Mouse (Mus musculus): ENCODE results near the gene Gm10322. TPM values are rescaled to one million over a fixed set of nuclear protein-coding genes. Genes with fewer than 3 reads are reported as not detected.

Gm10322 gene
- not detected for total RNA-seq (2021)

- DNase-seq, result peak; percentile 75
Measured at GRCm38 (mm10) chr10:59615981-59616520, at the start of gene Gm10322. Gm10322 (plus strand) TSS chr10:59616063.

- no peak for DNase-seq
Measured at GRCm38 (mm10) chr10:59566968-59567367, 48.9 kb upstream of the Gm10322 start.

GRCm38 (mm10) chr10:59568665-59569480 is 47.0 kb upstream of the Gm10322 start:
- no peak for DNase-seq

GRCm38 (mm10) chr10:59569481-59569869 is 46.4 kb upstream of the Gm10322 start:
- no peak for DNase-seq

GRCm38 (mm10) chr10:59570360-59570759 is 45.5 kb upstream of the Gm10322 start:
- no peak for DNase-seq

GRCm38 (mm10) chr10:59570780-59571179 is 45.1 kb upstream of the Gm10322 start:
- DNase-seq, result no peak

GRCm38 (mm10) chr10:59571273-59571672 is 44.6 kb upstream of the Gm10322 start:
- DNase-seq, result no peak

GRCm38 (mm10) chr10:59571964-59572363 is 43.9 kb upstream of the Gm10322 start:
- DNase-seq, result no peak

GRCm38 (mm10) chr10:59576305-59576704 is 39.6 kb upstream of the Gm10322 start:
- DNase-seq, result no peak

- peak; percentile 51 for DNase-seq
Measured at GRCm38 (mm10) chr10:59577871-59578801, 37.7 kb upstream of the Gm10322 start.

GRCm38 (mm10) chr10:59579645-59580044 is 36.2 kb upstream of the Gm10322 start:
- no peak for DNase-seq

- DNase-seq, result no peak
Measured at GRCm38 (mm10) chr10:59580593-59581149, 35.2 kb upstream of the Gm10322 start.

GRCm38 (mm10) chr10:59581826-59582543 is 33.9 kb upstream of the Gm10322 start:
- no peak for DNase-seq

GRCm38 (mm10) chr10:59585621-59586020 is 30.2 kb upstream of the Gm10322 start:
- no peak for DNase-seq

- DNase-seq, result no peak
Measured at GRCm38 (mm10) chr10:59586821-59587220, 29.0 kb upstream of the Gm10322 start.

GRCm38 (mm10) chr10:59588135-59588534 is 27.7 kb upstream of the Gm10322 start:
- DNase-seq, result no peak

GRCm38 (mm10) chr10:59589420-59589819 is 26.4 kb upstream of the Gm10322 start:
- no peak for DNase-seq

GRCm38 (mm10) chr10:59589856-59590255 is 26.0 kb upstream of the Gm10322 start:
- DNase-seq, result no peak

- no peak for DNase-seq
Measured at GRCm38 (mm10) chr10:59590606-59591005, 25.3 kb upstream of the Gm10322 start.

GRCm38 (mm10) chr10:59593826-59594570 is 21.9 kb upstream of the Gm10322 start:
- peak; percentile 59 for DNase-seq

GRCm38 (mm10) chr10:59600516-59600915 is 15.3 kb upstream of the Gm10322 start:
- DNase-seq, result no peak

Data from heart, postnatal 4 days (tissue).